Mouse (Mus musculus): Measurements from ENCODE around the gene Ola1. TPM values are rescaled to one million over a fixed set of nuclear protein-coding genes. Genes with fewer than 3 reads are reported as not detected.
A peak's percentile ranks its signal among the peaks of the same experiment; 100 is the strongest.

The Ola1 gene
- total RNA-seq (2015; ENCODE audit: low replicate concordance) (28.9 and 46.5 TPM in 2 replicates), total RNA-seq (2017; ENCODE audit: low replicate concordance) (25.9 and 44.2 TPM in 2 replicates)

GRCm38 (mm10) chr2:73218913-73219312 lies at the start of gene Ola1:
TSS of gene Ola1 (minus strand) at chr2:73218924.
- no peak for ATAC-seq (replicated peaks; ENCODE audit: low FRiP score, poor library complexity, severe bottlenecking)

GRCm38 (mm10) chr2:73268281-73268680 lies 49.6 kb upstream of the Ola1 start:
- ATAC-seq (replicated peaks; ENCODE audit: low FRiP score, poor library complexity, severe bottlenecking) = no peak

DNA sequence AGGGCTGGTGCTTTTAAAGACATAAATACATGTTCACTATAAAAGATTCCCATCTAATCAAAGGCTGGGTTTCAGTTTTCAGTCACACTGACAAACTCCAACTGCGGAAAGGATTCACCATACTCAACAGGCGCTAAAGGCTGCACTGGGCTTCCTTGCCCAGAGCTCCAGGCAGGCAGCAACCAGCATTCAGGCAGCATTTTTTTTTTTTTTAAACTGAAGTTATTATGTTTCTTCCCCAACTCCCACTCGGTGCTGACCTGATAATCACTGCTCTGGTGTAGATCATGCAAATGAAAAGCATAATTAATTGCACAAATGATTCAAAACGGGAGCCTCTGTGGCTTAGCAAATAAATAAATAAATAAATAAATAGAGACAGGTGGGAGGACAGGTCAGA lies 49.1 kb upstream of the Ola1 start:
- ATAC-seq (replicated peaks; ENCODE audit: low FRiP score, poor library complexity, severe bottlenecking) = no peak

DNA sequence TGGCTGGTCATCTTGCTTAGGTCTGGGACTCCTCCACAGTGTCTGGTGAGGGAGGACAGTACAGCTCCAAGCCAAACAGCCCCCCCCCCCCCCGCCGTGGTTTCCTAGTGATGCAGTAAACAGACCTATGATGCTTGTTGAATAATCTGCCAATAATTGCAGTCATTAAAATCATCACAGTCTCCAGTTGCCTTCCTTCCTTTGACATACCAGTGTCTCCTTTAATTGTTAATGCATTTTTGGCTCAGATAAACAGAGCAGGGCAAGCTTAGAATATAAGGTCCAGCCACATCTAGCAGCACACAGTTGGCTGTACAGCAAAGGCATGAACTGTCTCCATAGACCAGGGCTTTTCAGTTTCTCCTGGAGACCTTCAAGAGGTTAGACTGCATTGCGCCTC lies 48.5 kb upstream of the Ola1 start:
- no peak for ATAC-seq (replicated peaks; ENCODE audit: low FRiP score, poor library complexity, severe bottlenecking)

- no peak for ATAC-seq (replicated peaks; ENCODE audit: low FRiP score, poor library complexity, severe bottlenecking)
Measured at GRCm38 (mm10) chr2:73266623-73267022, 47.9 kb upstream of the Ola1 start.

DNA sequence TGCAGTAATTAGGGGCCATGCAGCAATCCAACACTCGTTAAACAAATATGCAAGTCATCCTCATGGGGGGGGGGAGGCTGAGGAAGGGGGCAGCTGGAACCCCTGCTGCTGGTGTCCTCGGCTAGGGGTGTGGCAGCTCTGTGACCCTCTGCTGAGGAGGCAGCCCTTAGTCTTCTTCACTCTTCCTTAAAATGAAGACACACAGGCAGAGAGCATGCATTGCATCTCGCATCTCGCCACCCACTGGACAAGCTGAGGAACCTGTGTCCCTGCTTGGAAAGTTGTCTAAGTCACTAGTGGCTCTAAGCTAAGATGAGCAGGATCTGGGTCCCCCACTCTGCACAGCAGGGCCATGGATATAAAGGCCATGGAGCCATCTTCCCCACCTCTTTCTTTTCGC lies 47.3 kb upstream of the Ola1 start:
- ATAC-seq (replicated peaks; ENCODE audit: low FRiP score, poor library complexity, severe bottlenecking) = no peak

- no peak for ATAC-seq (replicated peaks; ENCODE audit: low FRiP score, poor library complexity, severe bottlenecking)
Measured at GRCm38 (mm10) chr2:73264611-73265195, 46.0 kb upstream of the Ola1 start.

DNA sequence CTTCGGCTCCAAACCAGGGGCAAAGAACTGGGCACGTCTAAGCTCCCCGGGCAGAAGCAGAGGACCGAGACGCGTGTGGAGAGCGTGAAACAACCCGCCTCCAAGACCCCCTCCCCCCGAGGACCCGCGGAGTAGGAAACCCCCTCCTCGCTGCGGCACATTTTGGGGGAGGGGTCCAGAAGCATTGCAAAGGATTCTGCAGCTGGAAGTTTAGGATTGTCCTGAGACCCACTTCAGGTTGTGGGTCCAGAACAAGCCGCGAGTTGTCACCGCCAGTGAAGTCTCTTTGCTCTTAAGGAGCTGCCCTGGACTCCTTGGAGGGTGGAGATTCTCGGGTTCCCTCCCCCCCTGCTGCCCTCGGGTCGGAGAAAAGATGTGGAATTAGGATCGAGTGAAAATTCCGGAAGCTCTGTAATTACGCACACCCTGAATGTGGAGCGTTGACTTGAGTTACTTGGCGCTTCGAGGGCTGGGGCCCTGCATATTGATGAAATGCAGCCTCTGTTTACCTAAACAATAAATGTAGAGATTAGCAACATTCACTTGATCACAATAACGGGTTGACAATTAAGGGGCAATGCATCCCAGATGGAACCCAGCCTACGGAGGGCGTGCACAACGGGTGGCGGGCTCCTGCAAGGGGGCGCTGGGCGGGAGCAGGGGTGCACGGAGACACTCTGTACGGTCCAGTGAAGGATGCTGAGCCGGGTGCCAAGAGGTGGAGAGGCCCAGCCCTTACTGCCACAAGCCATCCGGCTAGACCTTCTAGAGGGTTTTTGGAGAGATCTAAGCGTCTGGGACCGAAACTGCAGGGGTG lies 45.3 kb upstream of the Ola1 start:
- ATAC-seq (replicated peaks; ENCODE audit: low FRiP score, poor library complexity, severe bottlenecking) = no peak

DNA sequence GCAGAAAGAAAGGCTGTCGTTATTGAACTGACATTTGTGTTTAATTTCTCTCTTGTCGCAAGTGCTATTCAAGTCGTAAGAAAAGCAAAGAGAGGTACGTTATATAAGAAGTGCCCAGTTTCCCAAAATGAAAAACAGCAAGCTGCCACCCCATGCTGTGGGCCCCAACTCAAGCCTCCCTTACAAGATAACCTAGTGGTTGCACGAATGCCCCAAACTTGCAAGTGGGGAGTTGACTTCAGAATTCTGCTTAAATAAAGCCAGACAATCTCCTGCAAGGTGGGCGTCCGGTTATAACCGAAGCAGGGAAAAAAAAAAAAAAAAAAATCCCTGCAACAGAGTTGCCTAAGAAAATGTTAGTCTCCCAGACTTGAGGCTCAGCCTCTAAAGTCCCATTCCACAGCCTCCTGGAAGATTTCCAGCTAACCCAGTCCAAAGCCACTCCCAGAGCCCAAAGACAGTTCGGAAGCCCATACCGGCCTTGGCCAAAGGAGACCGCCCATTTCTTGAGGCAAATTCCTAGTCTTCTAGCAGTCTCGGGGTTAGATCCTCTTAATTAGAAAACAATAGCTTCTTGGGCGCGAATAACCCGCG lies 44.5 kb upstream of the Ola1 start:
- no peak for ATAC-seq (replicated peaks; ENCODE audit: low FRiP score, poor library complexity, severe bottlenecking)

- no peak for ATAC-seq (replicated peaks; ENCODE audit: low FRiP score, poor library complexity, severe bottlenecking)
Measured at GRCm38 (mm10) chr2:73248701-73249100, 30.0 kb upstream of the Ola1 start.

GRCm38 (mm10) chr2:73241299-73241698 lies 22.6 kb upstream of the Ola1 start:
- ATAC-seq (replicated peaks; ENCODE audit: low FRiP score, poor library complexity, severe bottlenecking) = no peak

DNA sequence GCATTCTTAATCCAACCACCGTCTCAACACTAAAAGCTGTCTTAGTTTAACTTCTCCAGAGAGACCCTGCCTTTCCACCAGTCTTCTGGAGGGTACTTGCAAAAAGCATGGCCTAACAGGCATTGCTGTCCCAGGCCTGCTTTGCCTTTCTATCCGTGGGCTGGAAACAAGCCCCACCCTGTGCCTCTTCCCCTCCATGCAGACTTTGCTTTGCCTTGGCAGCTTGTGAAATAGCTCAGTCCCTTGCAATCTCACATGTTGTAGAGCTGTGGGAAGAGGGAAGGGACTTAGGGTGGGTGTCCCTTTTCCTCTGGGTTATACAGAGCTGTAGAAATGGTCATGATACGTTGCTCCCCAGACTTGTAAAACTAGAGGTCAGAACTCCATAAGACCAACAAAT lies 12.4 kb upstream of the Ola1 start:
- no peak for ATAC-seq (replicated peaks; ENCODE audit: low FRiP score, poor library complexity, severe bottlenecking)

- peak; percentile 97 for ATAC-seq (replicated peaks; ENCODE audit: low FRiP score, poor library complexity, severe bottlenecking)
Measured at GRCm38 (mm10) chr2:73213871-73214659, 4.7 kb downstream of the Ola1 start.

GRCm38 (mm10) chr2:73213539-73213870 lies 5.2 kb downstream of the Ola1 start:
- peak; percentile 55 for ATAC-seq (replicated peaks; ENCODE audit: low FRiP score, poor library complexity, severe bottlenecking)

- ATAC-seq (replicated peaks; ENCODE audit: low FRiP score, poor library complexity, severe bottlenecking) = no peak
Measured at GRCm38 (mm10) chr2:73204328-73204727, 14.4 kb downstream of the Ola1 start.

- no peak for ATAC-seq (replicated peaks; ENCODE audit: low FRiP score, poor library complexity, severe bottlenecking)
Measured at GRCm38 (mm10) chr2:73188488-73188887, 30.2 kb downstream of the Ola1 start.

GRCm38 (mm10) chr2:73185185-73185584 lies 33.5 kb downstream of the Ola1 start:
- ATAC-seq (replicated peaks; ENCODE audit: low FRiP score, poor library complexity, severe bottlenecking) = no peak

GRCm38 (mm10) chr2:73169496-73169895 lies 49.2 kb downstream of the Ola1 start:
- ATAC-seq (replicated peaks; ENCODE audit: low FRiP score, poor library complexity, severe bottlenecking) = no peak

DNA sequence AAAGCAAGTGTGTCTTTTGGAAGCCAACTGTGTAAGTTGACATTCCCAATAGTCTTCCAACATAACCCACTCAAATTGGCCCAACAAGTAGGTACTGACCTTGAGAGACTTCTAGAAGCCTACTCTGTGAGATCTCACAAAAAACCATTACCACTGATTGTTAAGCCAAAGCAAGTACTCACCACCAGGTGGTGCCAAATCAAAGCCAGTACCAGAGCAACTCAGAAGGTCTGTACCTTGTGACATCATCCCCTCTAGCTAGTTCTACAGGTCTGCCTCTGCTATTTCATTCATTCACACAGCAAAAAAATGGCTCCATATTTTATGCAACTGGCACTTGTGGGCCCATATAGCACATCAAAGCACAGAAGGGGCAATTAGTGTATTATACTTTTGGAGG lies 51.6 kb downstream of the Ola1 start:
- peak; percentile 86 for ATAC-seq (replicated peaks; ENCODE audit: low FRiP score, poor library complexity, severe bottlenecking)

GRCm38 (mm10) chr2:73164666-73165065 lies 54.1 kb downstream of the Ola1 start:
- no peak for ATAC-seq (replicated peaks; ENCODE audit: low FRiP score, poor library complexity, severe bottlenecking)

All from erythroid progenitor cell, adult 5-6 weeks (primary cell).